Mouse (Mus musculus) hindbrain, embryonic 15.5 days (tissue): Measurements from ENCODE around the gene Prl7d1. TPM values are rescaled to one million over a fixed set of nuclear protein-coding genes. Genes with fewer than 3 reads are reported as not detected.
"Not testable (repeated sequence)": the region's sequence is repeated elsewhere in the genome, so short reads cannot be mapped to it uniquely, and the experiment has no call there.

Experiments
- ATAC-seq: fragments of 200-750 bp; cut with Nextera tagmentation; 2 replicates; pipeline ENCODE4 v1.8.0; 2017; ENCODE audit warnings: low read depth, moderate number of reproducible peaks, moderate TSS enrichment; ENCODE audit not compliant: low FRiP score
- H3K27ac ChIP-seq: fragments of 300-500 bp; sonication (generic); replicated peaks from 2 replicates; pipeline ENCODE4 v1.5.1; 2015; ENCODE audit warnings: mild to moderate bottlenecking, inconsistent platforms
- H3K27me3 ChIP-seq: fragments of 300-500 bp; sonication (generic); 2 replicates; pipeline ENCODE4 v1.6.1; 2015; ENCODE audit warnings: control low read depth, inconsistent platforms
- H3K36me3 ChIP-seq: fragments of 300-500 bp; sonication (generic); 2 replicates; pipeline ENCODE4 v1.6.1; 2015; ENCODE audit warnings: control low read depth, inconsistent platforms
- H3K4me1 ChIP-seq: fragments of 300-500 bp; sonication (generic); replicated peaks from 2 replicates; pipeline ENCODE4 v1.6.1; 2015; ENCODE audit warnings: control low read depth, inconsistent platforms
- H3K4me2 ChIP-seq: fragments of 300-500 bp; sonication (generic); 2 replicates; pipeline ENCODE4 v1.6.1; 2015; ENCODE audit warnings: moderate library complexity, mild to moderate bottlenecking, inconsistent platforms
- H3K4me3 ChIP-seq: fragments of 300-500 bp; sonication (generic); 2 replicates; pipeline ENCODE4 v1.5.1; 2015; ENCODE audit warnings: mild to moderate bottlenecking, inconsistent platforms
- H3K9ac ChIP-seq: fragments of 300-500 bp; sonication (generic); 2 replicates; pipeline ENCODE4 v1.6.1; 2015; ENCODE audit warnings: inconsistent platforms
- H3K9me3 ChIP-seq: fragments of 300-500 bp; sonication (generic); 2 replicates; pipeline ENCODE4 v1.6.1; 2016; ENCODE audit warnings: control low read depth, inconsistent platforms
- WGBS: fragments of 180-500 bp; shearing (Covaris S2); methylation state at CpG from one replicate; pipeline ENCODE4 v1.1.7; 2015; 5-methylcytosine and 5-hydroxymethylcytosine counted together
- polyA plus RNA-seq: library from polyadenylated mRNA; unstranded; fragments of >200 nt; fragmentation: Nextera tagmentation; extraction: Ambion mirVana; gene quantifications from 2 replicates; pipeline ENCODE4 v1.2.1, GENCODE M21; 2015

The Prl7d1 gene
- not detected in 2 replicates for polyA plus RNA-seq

DNA sequence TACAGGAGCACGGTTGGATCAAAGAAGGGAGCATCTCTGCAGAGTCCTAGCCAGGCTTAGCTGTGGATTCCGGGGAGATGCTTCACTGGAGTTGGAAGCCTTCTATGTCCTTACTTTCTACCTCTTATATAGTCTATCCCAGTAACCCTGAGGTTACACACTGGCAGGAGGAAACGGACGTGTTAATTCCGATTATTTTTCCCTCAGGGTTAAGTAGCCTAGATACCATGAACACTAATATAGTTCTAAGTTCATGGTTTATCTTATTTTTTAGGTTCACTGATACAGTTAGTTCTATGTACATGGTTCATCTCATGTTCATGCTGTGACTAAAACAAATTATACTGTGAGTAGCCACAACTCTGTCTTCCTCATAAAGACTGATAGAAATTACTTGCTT lies at the start of gene Prl7d1:
Gene Prl7d1 (minus strand): TSS at position 101 of the 400 bp plus-strand sequence.
- no peak for ATAC-seq
- no peak within 1 kb of the TSS for H3K4me2 ChIP-seq
- H3K4me1 ChIP-seq = no peaks in the 10 kb centered on the region
- no peaks in the 10 kb centered on the region for H3K36me3 ChIP-seq
- H3K4me3 ChIP-seq = no peak within 1 kb of the TSS
- WGBS = 90% methylated on average over 5 of the region's 5 CpGs
- H3K27me3 ChIP-seq = no peaks in the 10 kb centered on the region
- H3K27ac ChIP-seq = no peak within 1 kb of the TSS
- no peaks in the 10 kb centered on the region for H3K9me3 ChIP-seq
- H3K9ac ChIP-seq = no peak within 1 kb of the TSS

DNA sequence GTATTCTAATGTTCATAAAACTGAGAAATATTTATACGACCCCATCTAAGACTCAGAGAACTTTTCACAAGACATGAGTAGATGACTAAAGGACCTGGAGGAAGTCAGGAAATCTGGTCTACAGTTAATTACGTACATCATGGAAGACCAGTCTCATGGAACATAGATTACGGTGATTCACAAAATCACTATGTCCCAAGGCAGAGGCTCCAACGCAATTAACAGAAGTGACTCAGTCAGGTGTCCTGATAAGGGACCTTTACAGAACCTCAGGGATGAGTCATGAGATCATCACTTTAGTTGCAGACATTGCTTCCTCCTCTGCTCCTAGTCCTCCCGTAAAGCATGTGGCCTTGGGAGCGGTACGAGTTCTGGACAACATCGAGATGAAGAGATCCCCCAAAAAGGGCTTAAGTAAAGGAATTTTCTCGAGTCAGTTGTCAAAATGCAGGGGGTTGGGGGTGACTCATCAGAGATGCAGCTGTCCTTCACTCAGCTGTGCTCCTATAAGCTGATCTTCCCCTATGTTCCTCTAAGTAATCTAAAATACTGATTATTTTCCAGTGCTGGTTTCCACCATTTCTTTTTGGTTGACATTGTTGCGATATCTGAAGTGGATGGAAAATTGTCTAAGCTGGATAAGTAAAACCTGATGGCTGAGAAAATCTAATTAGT lies 18.1 kb upstream of the Prl7d1 start:
- no peaks in the 10 kb centered on the region for H3K36me3 ChIP-seq
- 91% methylated on average over 10 of the region's 10 CpGs for WGBS
- ATAC-seq = no peak

DNA sequence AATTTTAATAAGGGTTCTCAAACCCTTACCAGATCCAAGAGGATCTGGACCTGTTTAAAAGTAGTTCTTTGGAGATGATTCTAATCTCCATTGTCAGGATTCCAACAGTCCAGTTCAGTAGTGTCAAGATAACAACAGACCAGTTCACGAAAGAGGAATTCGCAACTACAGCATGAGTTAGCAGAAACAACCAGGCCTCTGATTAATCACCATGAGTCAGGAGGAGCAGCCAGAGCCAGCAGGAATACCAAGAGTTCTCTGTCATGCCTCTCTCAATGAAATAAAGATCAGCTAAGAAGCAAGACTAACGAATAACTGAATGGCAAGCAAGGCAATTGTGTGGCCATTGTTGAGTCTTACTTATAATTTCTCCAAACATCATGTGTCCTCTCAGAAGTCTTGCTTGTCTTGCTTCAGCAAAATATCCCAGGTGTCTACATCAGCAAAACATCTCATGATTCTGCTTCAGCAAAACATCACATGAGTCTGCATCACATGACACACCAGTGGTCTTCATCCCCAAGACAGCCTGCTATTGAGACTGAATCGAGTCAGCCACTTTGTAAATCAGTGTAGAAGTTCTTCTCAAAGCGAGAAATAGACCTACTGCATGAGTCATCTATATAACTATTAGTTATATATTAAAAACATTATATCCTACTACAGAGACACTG lies 13.9 kb upstream of the Prl7d1 start:
- H3K4me2 ChIP-seq, H3K27ac ChIP-seq, H3K4me1 ChIP-seq, H3K36me3 ChIP-seq, H3K4me3 ChIP-seq, H3K9ac ChIP-seq, H3K9me3 ChIP-seq, ATAC-seq, H3K27me3 ChIP-seq: not testable (repeated sequence)
- WGBS = 82% methylated on average over 5 of the region's 5 CpGs

More for the DNA sequence above, 18.1 kb upstream of the Prl7d1 start:
- Histone ChIP-seq H3K27me3 (no peaks in the 10 kb centered on the region), H3K9me3 (no peaks in the 10 kb centered on the region), H3K4me3 (no peak overlapping the region), H3K27ac (no peak overlapping the region), H3K4me2 (no peak overlapping the region), H3K4me1 (no peaks in the 10 kb centered on the region), H3K9ac (no peak overlapping the region)

DNA sequence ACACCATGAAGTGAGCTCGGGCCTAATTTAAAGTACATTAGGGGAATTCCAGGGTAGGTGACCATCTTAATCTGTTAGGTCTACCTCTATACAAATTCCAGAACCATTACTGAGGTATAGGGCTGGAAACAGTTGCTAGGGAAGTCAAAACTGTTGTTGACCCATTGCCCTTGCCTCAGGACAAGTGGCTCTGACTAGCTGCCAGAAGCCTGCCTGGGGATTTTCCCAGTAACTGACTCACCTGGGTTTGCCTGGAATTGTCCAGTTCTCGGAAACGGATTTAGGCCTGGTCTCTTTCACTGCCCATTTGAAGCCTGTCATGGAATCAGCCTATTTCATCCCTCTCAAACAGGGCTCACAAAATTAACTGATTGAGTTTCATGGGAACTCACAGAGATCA lies 8.5 kb upstream of the Prl7d1 start:
- H3K4me1 ChIP-seq, H3K27me3 ChIP-seq, H3K9me3 ChIP-seq, H3K4me3 ChIP-seq, H3K4me2 ChIP-seq, H3K36me3 ChIP-seq, H3K27ac ChIP-seq, ATAC-seq, H3K9ac ChIP-seq: not testable (repeated sequence)
- WGBS = 91% methylated on average over 3 of the region's 3 CpGs

DNA sequence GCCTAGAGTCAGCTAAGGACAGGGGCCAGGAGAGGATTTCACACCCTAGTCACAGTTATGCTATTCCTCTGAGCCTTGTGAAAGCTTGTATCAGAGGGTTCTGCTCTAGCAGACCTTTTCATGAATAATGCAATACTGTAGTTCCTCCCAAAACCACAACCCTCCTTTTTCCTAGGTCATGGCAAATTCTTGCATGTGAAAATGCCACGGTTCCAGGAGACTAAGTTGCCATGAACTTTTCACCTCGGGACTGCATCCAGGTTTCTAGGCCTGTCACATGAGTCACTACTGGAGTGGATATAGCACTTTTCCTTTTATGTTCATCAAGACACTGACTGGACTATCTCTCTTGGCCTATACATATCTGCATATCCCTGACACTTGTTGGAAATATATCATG lies 10.0 kb downstream of the Prl7d1 start:
- Histone ChIP-seq H3K9ac (no peak overlapping the region), H3K9me3 (no peaks in the 10 kb centered on the region), H3K4me3 (no peak overlapping the region), H3K36me3 (no peaks in the 10 kb centered on the region), H3K4me1 (no peaks in the 10 kb centered on the region), H3K27me3 (no peaks in the 10 kb centered on the region), H3K27ac (no peak overlapping the region), H3K4me2 (no peak overlapping the region)
- WGBS = 76% methylated on average over 2 of the region's 2 CpGs
- ATAC-seq = no peak

DNA sequence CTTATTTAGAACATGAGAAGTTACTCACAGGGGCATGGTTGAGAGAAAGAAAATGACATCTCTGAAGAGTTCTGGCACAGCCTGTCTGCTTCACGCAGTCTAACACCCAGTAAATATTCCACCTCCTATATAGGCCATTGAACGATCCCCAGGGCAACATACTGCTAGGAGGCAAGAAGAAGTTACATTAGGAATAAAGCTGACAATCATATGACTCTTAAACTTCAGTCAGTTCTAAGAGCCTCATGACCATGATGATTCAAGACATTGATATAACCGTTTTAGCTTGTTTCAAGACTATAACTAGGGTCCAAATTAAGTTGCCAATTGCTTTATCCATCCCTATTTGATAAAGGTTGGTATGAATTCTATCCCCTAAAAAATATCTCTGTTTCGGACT lies 48.6 kb downstream of the Prl7d1 start, which contains the start of gene Prl7a2:
Gene Prl7a2 (minus strand): TSS at position 101 of the 400 bp plus-strand sequence.
- Histone ChIP-seq H3K4me2 (no peak within 1 kb of the TSS), H3K27me3 (no peaks in the 10 kb centered on the region), H3K4me3 (no peak within 1 kb of the TSS), H3K36me3 (no peaks in the 10 kb centered on the region), H3K9me3 (no peaks in the 10 kb centered on the region), H3K27ac (no peak within 1 kb of the TSS), H3K9ac (no peak within 1 kb of the TSS), H3K4me1 (no peaks in the 10 kb centered on the region)
- ATAC-seq = no peak
- WGBS = 90% methylated on average over 4 of the region's 4 CpGs

DNA sequence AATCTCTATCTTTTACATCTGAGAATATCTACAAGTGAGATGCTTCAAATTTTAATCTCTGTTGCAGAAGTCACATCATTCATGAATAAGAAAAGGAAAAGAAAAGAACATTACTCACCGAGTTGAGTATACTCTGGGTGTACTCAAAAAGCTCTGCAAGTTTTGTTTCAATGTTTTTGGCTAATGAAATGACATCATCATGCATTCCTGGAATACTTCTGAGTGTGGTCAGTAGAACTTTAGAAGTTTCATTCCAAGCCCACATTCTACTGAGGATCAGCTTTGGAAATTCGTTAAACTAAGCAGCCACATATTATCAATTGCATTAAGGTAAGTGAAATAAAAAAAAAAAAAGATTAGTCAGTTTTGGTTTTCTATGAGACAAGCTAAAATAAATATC lies 55.8 kb downstream of the Prl7d1 start:
- 93% methylated on average over 2 of the region's 2 CpGs for WGBS

More for the DNA sequence above, 55.8 kb downstream of the Prl7d1 start:
- H3K4me2 ChIP-seq = no peak overlapping the region
- H3K4me1 ChIP-seq = no peaks in the 10 kb centered on the region
- no peaks in the 10 kb centered on the region for H3K9me3 ChIP-seq
- no peak overlapping the region for H3K4me3 ChIP-seq
- H3K9ac ChIP-seq = no peak overlapping the region
- no peak for ATAC-seq
- no peak overlapping the region for H3K27ac ChIP-seq
- H3K36me3 ChIP-seq = no peaks in the 10 kb centered on the region
- H3K27me3 ChIP-seq = no peaks in the 10 kb centered on the region

Other genes with a start within 250 kb of the Prl7d1 start
- gene Prl8a8, start 203.5 kb downstream of the Prl7d1 start, polyA plus RNA-seq = not detected in 2 replicates
- gene Prl8a9, start 152.1 kb downstream of the Prl7d1 start, polyA plus RNA-seq = not detected in 2 replicates
- gene Prl8a1, start 134.6 kb downstream of the Prl7d1 start, polyA plus RNA-seq = not detected in 2 replicates
- not detected in 2 replicates for gene Prl7b1, start 106.2 kb downstream of the Prl7d1 start, polyA plus RNA-seq
- gene Prl7a1, start 74.2 kb downstream of the Prl7d1 start, polyA plus RNA-seq = not detected in 2 replicates
- not detected in 2 replicates for gene Prl7a2, start 48.7 kb downstream of the Prl7d1 start, polyA plus RNA-seq
- not detected in 2 replicates for gene Prl7c1, start 64.1 kb upstream of the Prl7d1 start, polyA plus RNA-seq
- not detected in 2 replicates for gene Prl2a1, start 84.9 kb upstream of the Prl7d1 start, polyA plus RNA-seq
- gene Prl2c1, start 132.6 kb upstream of the Prl7d1 start, polyA plus RNA-seq = not detected in 2 replicates